Mouse (Mus musculus) heart, embryonic 10.5 days (tissue): ENCODE data around the gene Rbpj. TPM values are rescaled to one million over a fixed set of nuclear protein-coding genes. Genes with fewer than 3 reads are reported as not detected.

Experiments
- DNase-seq: peaks from one replicate; pipeline ENCODE4 v3.0.0-alpha.2; 2017; ENCODE audit warnings: low spot score
- H3K27ac ChIP-seq: fragments of 300-500 bp; sonication (generic); 2 replicates; pipeline ENCODE4 v1.5.1; 2016; ENCODE audit warnings: mild to moderate bottlenecking
- H3K27me3 ChIP-seq: fragments of 300-500 bp; sonication (generic); 2 replicates; pipeline ENCODE4 v1.6.1; 2016; ENCODE audit warnings: mild to moderate bottlenecking; ENCODE audit not compliant: poor library complexity, insufficient read depth, severe bottlenecking
- H3K36me3 ChIP-seq: fragments of 300-500 bp; sonication (generic); 2 replicates; pipeline ENCODE4 v1.6.1; 2016; ENCODE audit warnings: mild to moderate bottlenecking, moderate library complexity
- H3K4me1 ChIP-seq: fragments of 300-500 bp; sonication (generic); 2 replicates; pipeline ENCODE4 v1.6.1; 2016; ENCODE audit warnings: mild to moderate bottlenecking
- H3K4me3 ChIP-seq: fragments of 300-500 bp; sonication (generic); 2 replicates; pipeline ENCODE4 v1.5.1; 2016; ENCODE audit warnings: mild to moderate bottlenecking, moderate library complexity
- H3K9me3 ChIP-seq: fragments of 300-500 bp; sonication (generic); 2 replicates; pipeline ENCODE4 v1.6.1; 2016; ENCODE audit warnings: mild to moderate bottlenecking, moderate library complexity
- WGBS: fragments of 180-500 bp; shearing (Covaris S2); methylation state at CpG from one replicate; pipeline ENCODE4 v1.1.7; 2016; 5-methylcytosine and 5-hydroxymethylcytosine counted together
- polyA plus RNA-seq: library from polyadenylated mRNA; unstranded; fragments of >200 nt; fragmentation: Nextera tagmentation; extraction: Ambion mirVana; gene quantifications from 2 replicates; pipeline ENCODE4 v1.2.1, GENCODE M21; 2016

The Rbpj gene
- polyA plus RNA-seq, 1 experiment from 2014 or later: 24.6 TPM

GRCm38 (mm10) chr5:53524831-53525230 lies 58.9 kb downstream of the Rbpj start:
- no peak for DNase-seq
- Histone ChIP-seq H3K36me3 (no peaks in the 10 kb centered on the region), H3K4me3 (no peak overlapping the region), H3K4me1 (peaks cover 20% of the 10 kb centered on the region), H3K27ac (no peak overlapping the region), H3K9me3 (no peaks in the 10 kb centered on the region), H3K27me3 (peaks cover 44% of the 10 kb centered on the region)
- 72% methylated on average over 5 of the region's 5 CpGs for WGBS

GRCm38 (mm10) chr5:53525305-53526069 lies 59.5 kb downstream of the Rbpj start:
- H3K9me3 ChIP-seq: no peaks in the 10 kb centered on the region
- 62% methylated on average over 20 of the region's 20 CpGs for WGBS
- H3K36me3 ChIP-seq: no peaks in the 10 kb centered on the region
- no peak overlapping the region for H3K4me3 ChIP-seq
- peaks cover 44% of the 10 kb centered on the region for H3K27me3 ChIP-seq
- H3K27ac ChIP-seq: no peak overlapping the region
- peaks cover 18% of the 10 kb centered on the region for H3K4me1 ChIP-seq
- DNase-seq: no peak

- Histone ChIP-seq H3K27me3 (peaks cover 44% of the 10 kb centered on the region), H3K27ac (no peak overlapping the region), H3K9me3 (no peaks in the 10 kb centered on the region), H3K36me3 (no peaks in the 10 kb centered on the region), H3K4me3 (no peak overlapping the region), H3K4me1 (peaks cover 21% of the 10 kb centered on the region)
- DNase-seq: no peak
- 83% methylated on average over 1 of the region's 1 CpGs for WGBS
Measured at GRCm38 (mm10) chr5:53526070-53526430, 60.1 kb downstream of the Rbpj start.

- Histone ChIP-seq H3K9me3 (no peaks in the 10 kb centered on the region), H3K4me3 (no peak overlapping the region), H3K4me1 (peaks cover 14% of the 10 kb centered on the region), H3K27ac (no peak overlapping the region), H3K36me3 (no peaks in the 10 kb centered on the region), H3K27me3 (peaks cover 29% of the 10 kb centered on the region; the same call in 1 of the 2 replicates)
- 81% methylated on average over 1 of the region's 1 CpGs for WGBS
- DNase-seq: no peak
Measured at GRCm38 (mm10) chr5:53529846-53530245, 63.9 kb downstream of the Rbpj start.

DNA sequence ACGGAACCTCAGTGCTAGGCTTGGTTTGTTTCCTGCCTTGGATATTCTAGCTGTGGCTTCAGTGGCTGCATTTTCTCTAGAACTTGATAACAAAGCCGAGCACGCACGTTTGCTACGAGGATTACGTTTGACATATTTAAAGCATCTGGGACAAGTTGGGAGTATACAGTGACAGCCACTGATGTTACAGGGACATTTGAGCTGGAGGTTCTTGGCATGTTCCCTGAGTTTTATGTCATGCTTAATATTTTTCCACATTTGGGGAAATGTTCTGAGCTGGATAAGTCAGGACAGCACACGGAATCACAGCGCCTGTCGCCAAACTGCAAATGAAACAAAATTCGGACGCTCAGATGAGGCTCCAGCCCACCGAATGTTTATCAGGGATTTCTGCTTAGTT lies 69.1 kb downstream of the Rbpj start:
- no peak for DNase-seq
- 78% methylated on average over 12 of the region's 12 CpGs for WGBS
- Histone ChIP-seq H3K9me3 (no peaks in the 10 kb centered on the region), H3K27ac (no peak overlapping the region), H3K4me3 (no peak overlapping the region), H3K4me1 (peaks cover 8% of the 10 kb centered on the region; the same call in 1 of the 2 replicates), H3K36me3 (no peaks in the 10 kb centered on the region), H3K27me3 (peaks cover 8% of the 10 kb centered on the region; the same call in 1 of the 2 replicates)

- 76% methylated on average over 12 of the region's 12 CpGs for WGBS
- DNase-seq: no peak
- peaks cover 4% of the 10 kb centered on the region; the same call in 1 of the 2 replicates for H3K27me3 ChIP-seq
- H3K27ac ChIP-seq: no peak overlapping the region
- no peak overlapping the region for H3K4me3 ChIP-seq
- no peaks in the 10 kb centered on the region for H3K36me3 ChIP-seq
- no peaks in the 10 kb centered on the region for H3K9me3 ChIP-seq
- peaks cover 2% of the 10 kb centered on the region; the same call in 1 of the 2 replicates for H3K4me1 ChIP-seq
Measured at GRCm38 (mm10) chr5:53536635-53537554, 70.9 kb downstream of the Rbpj start.

DNA sequence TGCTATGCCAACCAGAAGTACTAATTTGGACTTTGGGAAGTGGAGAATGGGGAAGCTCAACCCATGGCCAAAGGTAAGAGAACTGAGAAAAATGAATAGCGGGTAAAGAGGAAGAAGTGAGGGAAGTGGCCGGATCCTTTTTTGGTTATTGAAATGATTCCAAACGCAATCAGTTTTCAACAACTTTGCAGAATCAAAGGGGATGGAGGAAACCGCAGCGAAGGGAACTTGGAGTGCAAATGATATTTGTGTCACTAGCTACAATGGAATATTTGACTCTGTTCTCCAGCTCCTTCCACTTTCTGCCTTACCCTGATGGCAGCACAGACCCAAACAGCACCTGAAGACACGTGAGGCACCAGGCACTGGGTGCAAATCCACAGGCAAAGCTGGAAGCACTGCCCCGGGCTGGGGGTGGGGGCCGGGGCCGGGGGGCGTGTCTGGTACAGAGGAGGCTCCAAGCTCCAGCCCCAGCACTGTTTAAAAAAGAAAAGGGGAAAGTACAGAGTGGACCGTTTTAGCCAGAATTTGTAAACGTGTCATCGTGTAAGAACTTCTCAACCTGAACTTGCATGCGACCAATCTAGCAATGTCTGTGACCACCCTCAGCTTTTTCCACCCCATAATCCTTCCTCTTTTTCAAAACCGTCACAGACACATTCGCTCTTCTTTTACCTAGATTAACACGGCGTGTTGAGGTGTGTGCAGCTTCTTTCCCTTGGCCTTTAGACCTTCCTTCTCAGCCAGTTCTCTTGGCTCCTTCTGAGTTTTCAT lies 74.1 kb downstream of the Rbpj start:
- DNase-seq: no peak
- 80% methylated on average over 18 of the region's 18 CpGs for WGBS
- Histone ChIP-seq H3K4me3 (no peak overlapping the region), H3K27me3 (no peaks in the 10 kb centered on the region), H3K4me1 (peaks cover 9% of the 10 kb centered on the region; the same call in 1 of the 2 replicates), H3K36me3 (no peaks in the 10 kb centered on the region), H3K9me3 (no peaks in the 10 kb centered on the region), H3K27ac (no peak overlapping the region)

DNA sequence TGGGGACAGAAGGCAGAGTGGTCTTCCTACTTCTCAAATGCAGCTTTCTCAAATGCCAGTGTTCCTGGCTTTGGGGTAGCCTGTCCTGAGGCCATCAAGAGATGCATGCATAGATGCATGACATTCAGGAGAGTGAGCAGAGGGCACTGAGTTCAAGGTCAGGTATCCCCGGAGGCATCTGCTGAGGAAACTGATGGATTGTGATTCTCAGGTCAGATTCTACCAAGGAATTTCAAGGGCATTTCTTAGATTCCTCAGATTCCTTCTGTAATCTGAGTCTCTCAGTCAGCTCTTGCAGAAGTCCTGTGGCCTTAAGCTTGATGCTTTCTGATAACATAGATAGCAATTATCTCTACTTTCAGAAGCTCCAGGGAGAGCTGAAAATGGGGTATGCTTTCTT lies 76.1 kb downstream of the Rbpj start:
- no peak for DNase-seq
- WGBS: 11% methylated on average over 1 of the region's 1 CpGs
- Histone ChIP-seq H3K9me3 (no peaks in the 10 kb centered on the region), H3K36me3 (no peaks in the 10 kb centered on the region), H3K27me3 (no peaks in the 10 kb centered on the region), H3K4me3 (no peak overlapping the region), H3K4me1 (peaks cover 9% of the 10 kb centered on the region; the same call in 1 of the 2 replicates), H3K27ac (no peak overlapping the region)

DNA sequence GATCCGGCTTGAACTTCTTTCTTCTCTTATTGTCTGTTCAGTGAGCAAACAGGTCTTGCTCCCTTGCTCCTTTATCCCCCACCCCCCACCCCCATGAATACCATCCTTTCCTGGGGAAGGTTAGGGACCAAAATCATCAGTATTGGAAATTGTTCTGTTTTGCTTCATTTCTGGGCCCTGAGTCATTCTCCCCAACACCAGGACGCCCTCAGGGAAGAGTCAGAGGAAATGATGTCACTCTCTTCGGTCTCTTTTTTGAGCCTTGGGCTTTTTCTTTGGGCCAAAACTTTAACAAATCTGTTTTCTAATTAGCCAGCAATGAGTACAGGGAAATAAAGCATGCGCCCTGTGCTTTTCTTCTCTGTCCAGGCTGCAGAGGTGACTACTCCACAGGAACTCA lies 77.4 kb downstream of the Rbpj start:
- H3K4me3 ChIP-seq: no peak overlapping the region
- WGBS: 68% methylated on average over 4 of the region's 4 CpGs
- no peaks in the 10 kb centered on the region for H3K27me3 ChIP-seq
- peaks cover 9% of the 10 kb centered on the region; the same call in 1 of the 2 replicates for H3K4me1 ChIP-seq
- H3K27ac ChIP-seq: no peak overlapping the region
- no peaks in the 10 kb centered on the region for H3K36me3 ChIP-seq
- no peak for DNase-seq
- no peaks in the 10 kb centered on the region for H3K9me3 ChIP-seq

DNA sequence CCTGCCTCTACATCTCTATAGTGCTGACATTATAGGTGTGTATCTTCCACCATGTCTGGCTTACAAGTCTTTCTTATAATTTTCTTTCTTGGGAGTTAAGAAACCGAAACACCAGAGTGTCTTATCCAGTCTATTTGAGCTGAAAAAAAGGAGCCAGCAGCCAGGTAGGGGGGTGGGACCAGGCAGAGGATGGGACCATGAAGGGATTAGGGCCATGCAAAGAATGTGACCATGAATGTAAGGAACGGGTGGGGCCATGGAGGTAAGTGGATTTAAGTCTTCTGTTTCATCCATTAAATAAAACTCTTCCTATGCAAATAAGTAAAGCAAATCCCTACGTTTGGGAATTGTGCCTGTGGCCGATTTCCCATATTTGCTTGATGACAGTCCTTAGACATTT lies 78.0 kb downstream of the Rbpj start:
- H3K27ac ChIP-seq: no peak overlapping the region
- WGBS: 77% methylated on average over 4 of the region's 4 CpGs

DNA sequence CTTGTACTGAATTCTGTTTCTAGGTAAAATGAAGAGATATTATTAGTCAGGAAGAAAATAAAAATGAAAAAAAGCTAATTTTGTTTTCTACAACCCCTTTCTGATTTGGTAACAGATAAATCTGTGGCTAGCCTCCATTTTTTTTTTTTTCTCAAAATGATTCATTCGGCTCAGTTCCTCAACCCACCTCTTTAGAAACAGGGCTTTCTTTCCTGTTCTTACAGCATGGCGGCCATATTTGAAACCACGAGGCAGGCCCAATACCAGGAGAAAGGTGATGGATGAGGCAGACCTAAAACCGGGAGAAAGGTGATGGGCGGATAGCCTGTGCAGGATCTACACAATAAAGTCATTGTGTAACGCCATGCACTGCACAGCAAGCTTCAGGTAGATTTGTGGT lies 80.5 kb downstream of the Rbpj start:
- no peak for DNase-seq
- H3K4me1 ChIP-seq: peaks cover 9% of the 10 kb centered on the region; the same call in 1 of the 2 replicates
- no peaks in the 10 kb centered on the region for H3K9me3 ChIP-seq
- H3K27me3 ChIP-seq: no peaks in the 10 kb centered on the region
- no peak overlapping the region for H3K4me3 ChIP-seq
- WGBS: 82% methylated on average over 6 of the region's 6 CpGs
- no peaks in the 10 kb centered on the region for H3K36me3 ChIP-seq
- H3K27ac ChIP-seq: no peak overlapping the region

More for the DNA sequence above, 78.0 kb downstream of the Rbpj start:
- no peak for DNase-seq
- H3K27me3 ChIP-seq: no peaks in the 10 kb centered on the region
- H3K36me3 ChIP-seq: no peaks in the 10 kb centered on the region
- no peaks in the 10 kb centered on the region for H3K9me3 ChIP-seq
- no peak overlapping the region for H3K4me3 ChIP-seq
- peaks cover 9% of the 10 kb centered on the region; the same call in 1 of the 2 replicates for H3K4me1 ChIP-seq

GRCm38 (mm10) chr5:53546979-53547472 lies 81.1 kb downstream of the Rbpj start:
- DNase-seq: no peak
- WGBS: 54% methylated on average over 9 of the region's 9 CpGs

More at GRCm38 (mm10) chr5:53546979-53547472, 81.1 kb downstream of the Rbpj start:
- H3K36me3 ChIP-seq: no peaks in the 10 kb centered on the region
- no peak overlapping the region for H3K4me3 ChIP-seq
- peaks cover 8% of the 10 kb centered on the region; the same call in 1 of the 2 replicates for H3K4me1 ChIP-seq
- no peaks in the 10 kb centered on the region for H3K27me3 ChIP-seq
- no peaks in the 10 kb centered on the region for H3K9me3 ChIP-seq
- H3K27ac ChIP-seq: no peak overlapping the region
